Mouse (Mus musculus): ENCODE data around the gene Pcgf2. TPM values are rescaled to one million over a fixed set of nuclear protein-coding genes. Genes with fewer than 3 reads are reported as not detected.
A peak's percentile ranks its signal among the peaks of the same experiment; 100 is the strongest.

The Pcgf2 gene
- polyA plus RNA-seq, 1 experiment from 2014 or later = 18.6 TPM

GRCm38 (mm10) chr11:97698741-97699611, 1.3 kb downstream of the Pcgf2 start:
- peaks cover 15% of the 10 kb centered on the region; the same call in 1 of the 2 replicates for H3K36me3 ChIP-seq
- H3K27me3 ChIP-seq (ENCODE audit: low read depth, poor library complexity, severe bottlenecking) = 0 out of 2 replicates have a peak, but pooled peaks cover 7% of the 10 kb centered on the region
- H3K4me1 ChIP-seq = peaks cover 75% of the 10 kb centered on the region
- H3K4me3 ChIP-seq = peak overlapping the region; percentile 90
- peak overlapping the region; percentile 99 for H3K27ac ChIP-seq (replicated peaks)
- under 1% methylated on average over 61 of the region's 63 CpGs for WGBS
- no peaks in the 10 kb centered on the region for H3K9me3 ChIP-seq (replicated peaks)
- DNase-seq (ENCODE audit: low spot score) = peak; percentile 88

DNA sequence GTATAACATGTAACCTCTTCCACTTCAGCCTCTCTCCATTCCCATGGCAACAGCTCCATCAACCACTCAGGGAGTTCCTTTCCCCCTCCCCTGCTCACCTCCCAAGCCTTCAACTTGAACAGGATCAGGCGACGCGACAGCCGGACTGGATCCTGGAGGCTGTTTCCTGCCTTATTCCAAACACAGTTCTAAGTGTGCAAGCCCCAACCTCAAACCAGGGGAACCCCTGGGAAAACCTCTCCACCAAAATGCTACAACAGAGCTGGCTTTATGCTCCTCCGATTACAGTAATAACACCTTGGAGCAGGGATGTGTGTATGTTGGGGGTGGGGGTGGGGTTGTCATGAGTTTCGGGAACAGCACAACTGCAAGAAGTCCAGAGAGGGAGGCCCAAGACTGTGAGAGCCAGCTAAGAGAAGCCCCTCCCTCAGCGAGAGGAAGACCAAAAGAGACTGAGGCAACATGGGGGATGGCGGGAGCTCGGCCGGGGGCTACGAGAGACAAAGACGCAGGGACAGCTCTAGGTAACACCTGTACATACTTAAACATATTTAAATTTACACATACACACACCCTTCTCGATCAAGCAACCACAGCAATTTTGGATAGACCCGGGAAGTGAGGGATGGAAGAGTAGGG, 2.3 kb downstream of the Pcgf2 start:
- 3% methylated on average over 14 of the region's 14 CpGs for WGBS

DNA sequence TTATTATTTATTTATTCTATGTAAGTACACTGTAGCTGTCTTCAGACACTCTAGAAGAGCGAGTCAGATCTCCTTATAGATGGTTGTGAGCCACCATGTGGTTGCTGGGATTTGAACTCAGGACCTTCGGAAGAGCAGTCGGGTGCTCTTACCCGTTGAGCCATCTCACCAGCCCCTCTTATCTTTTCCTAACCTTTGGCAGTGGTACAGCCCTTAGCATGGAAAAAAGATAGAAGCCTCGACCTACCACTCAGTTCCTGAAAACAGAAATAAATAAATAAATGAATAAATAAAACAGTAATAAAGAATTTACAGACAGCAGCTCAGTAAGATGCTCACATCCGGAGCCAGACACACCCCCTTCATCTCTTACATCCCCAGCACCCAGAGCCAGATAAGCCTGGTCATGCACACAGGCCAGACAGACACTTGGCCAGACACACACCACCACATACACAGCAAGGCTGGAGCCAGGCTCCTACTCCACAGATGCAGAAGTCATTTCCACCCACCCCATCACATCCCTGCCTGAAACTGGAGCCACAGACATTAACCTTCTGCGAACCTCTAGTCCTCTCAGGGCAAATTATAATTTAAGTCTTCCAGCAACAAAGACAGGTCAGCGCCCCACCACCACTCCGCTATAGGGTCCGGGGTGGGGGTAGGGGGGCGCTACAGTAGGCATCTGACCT, 3.0 kb downstream of the Pcgf2 start:
- peaks cover 72% of the 10 kb centered on the region for H3K4me1 ChIP-seq
- H3K36me3 ChIP-seq = peaks cover 30% of the 10 kb centered on the region
- WGBS = 66% methylated on average over 11 of the region's 11 CpGs
- 0 out of 2 replicates have a peak, but pooled peaks cover 7% of the 10 kb centered on the region for H3K27me3 ChIP-seq (ENCODE audit: low read depth, poor library complexity, severe bottlenecking)
- peak overlapping the region; percentile 99 for H3K27ac ChIP-seq (replicated peaks)
- DNase-seq (ENCODE audit: low spot score) = no peak
- H3K4me3 ChIP-seq = peak overlapping the region; percentile 90
- H3K9me3 ChIP-seq (replicated peaks) = no peaks in the 10 kb centered on the region

More for the DNA sequence above, 2.3 kb downstream of the Pcgf2 start:
- H3K27me3 ChIP-seq (ENCODE audit: low read depth, poor library complexity, severe bottlenecking) = 0 out of 2 replicates have a peak, but pooled peaks cover 7% of the 10 kb centered on the region
- H3K27ac ChIP-seq (replicated peaks) = peak overlapping the region; percentile 99
- peaks cover 23% of the 10 kb centered on the region for H3K36me3 ChIP-seq
- H3K9me3 ChIP-seq (replicated peaks) = no peaks in the 10 kb centered on the region
- H3K4me3 ChIP-seq = peak overlapping the region; percentile 90
- peak; percentile 55 for DNase-seq (ENCODE audit: low spot score)
- H3K4me1 ChIP-seq = peaks cover 72% of the 10 kb centered on the region

DNA sequence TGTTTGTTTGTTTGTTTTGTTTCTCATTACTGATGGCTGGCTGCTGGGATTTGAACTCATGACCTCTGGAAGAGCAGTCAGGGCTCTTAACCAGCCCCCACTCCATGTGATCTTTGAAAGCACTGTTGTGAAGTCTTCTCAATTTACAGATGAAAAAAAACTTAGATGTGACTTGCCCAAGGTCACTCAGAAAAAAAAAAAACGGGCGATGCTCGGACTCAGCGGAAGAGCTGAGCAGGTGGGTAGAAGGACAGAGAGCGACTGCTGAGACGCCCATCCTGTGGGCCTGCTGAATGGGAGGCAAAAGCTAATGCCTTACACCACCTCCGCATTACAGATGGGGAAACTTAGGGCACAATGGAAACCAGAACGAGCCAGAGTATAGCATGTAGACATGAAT, 3.6 kb downstream of the Pcgf2 start:
- peaks cover 66% of the 10 kb centered on the region for H3K4me1 ChIP-seq
- peaks cover 36% of the 10 kb centered on the region for H3K36me3 ChIP-seq
- WGBS = 77% methylated on average over 8 of the region's 8 CpGs
- no peaks in the 10 kb centered on the region for H3K9me3 ChIP-seq (replicated peaks)
- 0 out of 2 replicates have a peak, but pooled peaks cover 5% of the 10 kb centered on the region for H3K27me3 ChIP-seq (ENCODE audit: low read depth, poor library complexity, severe bottlenecking)
- no peak for DNase-seq (ENCODE audit: low spot score)
- H3K4me3 ChIP-seq = peak overlapping the region; percentile 90
- no peak overlapping the region for H3K27ac ChIP-seq (replicated peaks)

DNA sequence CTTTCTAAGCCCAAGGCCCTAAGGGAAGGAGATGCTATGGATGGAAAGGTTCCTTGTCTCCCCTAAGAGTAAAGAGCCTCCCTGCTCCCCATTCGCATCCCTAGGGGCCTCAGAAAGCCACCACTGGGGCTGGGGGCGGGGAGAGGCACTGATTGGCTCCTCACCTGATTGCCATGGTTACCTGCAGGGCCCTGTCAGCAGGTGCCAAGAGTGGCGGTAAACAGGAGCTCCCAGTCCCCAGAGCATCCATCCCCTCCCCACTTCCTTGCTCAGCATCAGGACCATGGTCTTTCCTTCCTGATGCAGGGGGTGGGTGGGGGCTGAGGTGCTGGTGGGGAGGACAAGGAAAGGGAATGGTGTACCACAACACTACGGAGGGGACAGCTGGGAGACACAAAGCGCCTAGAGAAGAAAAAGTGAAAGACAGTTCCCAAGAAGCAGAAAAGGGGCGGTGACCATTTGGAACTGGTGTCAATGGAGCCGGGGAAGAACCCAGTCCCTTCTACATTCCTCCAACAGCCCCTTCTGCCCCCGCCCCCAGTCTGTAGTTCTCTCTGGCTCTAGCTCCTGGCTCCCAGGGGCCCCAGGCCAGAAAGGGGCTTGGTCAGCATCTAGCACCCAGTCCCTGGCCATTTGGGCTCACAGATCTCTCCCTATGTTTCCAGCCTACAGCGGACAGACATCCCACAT, 4.4 kb downstream of the Pcgf2 start:
- no peaks in the 10 kb centered on the region for H3K27me3 ChIP-seq (ENCODE audit: low read depth, poor library complexity, severe bottlenecking)
- peak overlapping the region; percentile 53; the same call in 1 of the 2 replicates for H3K27ac ChIP-seq (replicated peaks)
- WGBS = 31% methylated on average over 9 of the region's 9 CpGs
- H3K4me1 ChIP-seq = peaks cover 58% of the 10 kb centered on the region
- H3K9me3 ChIP-seq (replicated peaks) = no peaks in the 10 kb centered on the region
- DNase-seq (ENCODE audit: low spot score) = no peak
- H3K4me3 ChIP-seq = peak overlapping the region; percentile 90
- peaks cover 45% of the 10 kb centered on the region for H3K36me3 ChIP-seq

- Histone ChIP-seq H3K4me1 (peaks cover 53% of the 10 kb centered on the region), H3K27ac (replicated peaks) (peak overlapping the region; percentile 53; the same call in 1 of the 2 replicates), H3K36me3 (peaks cover 52% of the 10 kb centered on the region), H3K9me3 (replicated peaks) (no peaks in the 10 kb centered on the region), H3K4me3 (peak overlapping the region; percentile 90), H3K27me3 (ENCODE audit: low read depth, poor library complexity, severe bottlenecking) (no peaks in the 10 kb centered on the region)
- 66% methylated on average over 17 of the region's 17 CpGs for WGBS
- DNase-seq (ENCODE audit: low spot score) = no peak
Observed at GRCm38 (mm10) chr11:97694921-97695711, 5.2 kb downstream of the Pcgf2 start.

DNA sequence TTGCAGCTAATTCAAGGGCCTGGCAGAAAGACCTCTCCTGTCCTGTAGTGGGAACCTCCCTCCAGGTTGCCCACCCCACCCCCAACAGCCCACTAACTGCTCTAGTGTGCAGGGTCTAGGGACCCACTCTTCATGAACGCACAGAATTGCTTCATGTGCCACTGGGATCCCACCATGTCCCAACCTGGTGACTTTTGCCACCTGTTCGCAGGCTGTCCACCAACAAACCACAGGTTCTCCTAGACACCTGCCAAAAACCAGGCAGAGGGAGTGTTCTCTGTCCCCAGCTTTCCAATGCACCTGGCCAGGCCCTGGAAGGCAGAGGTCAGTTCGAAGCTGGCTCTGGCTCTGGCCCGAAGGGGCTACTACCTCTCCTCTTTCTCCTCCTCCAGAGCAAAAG, 5.9 kb downstream of the Pcgf2 start:
- Histone ChIP-seq H3K36me3 (peaks cover 57% of the 10 kb centered on the region), H3K27me3 (ENCODE audit: low read depth, poor library complexity, severe bottlenecking) (no peaks in the 10 kb centered on the region), H3K4me3 (0 out of 2 replicates have a peak overlapping the region, but pooled peaks have one; percentile 90), H3K9me3 (replicated peaks) (no peaks in the 10 kb centered on the region), H3K27ac (replicated peaks) (no peak overlapping the region), H3K4me1 (peaks cover 51% of the 10 kb centered on the region)
- no peak for DNase-seq (ENCODE audit: low spot score)
- 93% methylated on average over 4 of the region's 4 CpGs for WGBS

- WGBS = 38% methylated on average over 10 of the region's 10 CpGs
- peaks cover 71% of the 10 kb centered on the region for H3K36me3 ChIP-seq
- peak; percentile 81 for DNase-seq (ENCODE audit: low spot score)
- H3K9me3 ChIP-seq (replicated peaks) = no peaks in the 10 kb centered on the region
- no peak overlapping the region for H3K27ac ChIP-seq (replicated peaks)
- peak overlapping the region; percentile 12; the same call in 1 of the 2 replicates for H3K4me3 ChIP-seq
- peaks cover 33% of the 10 kb centered on the region for H3K4me1 ChIP-seq
- no peaks in the 10 kb centered on the region for H3K27me3 ChIP-seq (ENCODE audit: low read depth, poor library complexity, severe bottlenecking)
Observed at GRCm38 (mm10) chr11:97689861-97690260, 10.4 kb downstream of the Pcgf2 start.

GRCm38 (mm10) chr11:97687061-97687460, 13.2 kb downstream of the Pcgf2 start:
- H3K27me3 ChIP-seq (ENCODE audit: low read depth, poor library complexity, severe bottlenecking) = no peaks in the 10 kb centered on the region
- peaks cover 65% of the 10 kb centered on the region for H3K36me3 ChIP-seq
- peaks cover 32% of the 10 kb centered on the region for H3K4me1 ChIP-seq
- H3K9me3 ChIP-seq (replicated peaks) = no peaks in the 10 kb centered on the region
- DNase-seq (ENCODE audit: low spot score) = no peak
- H3K27ac ChIP-seq (replicated peaks) = no peak overlapping the region
- no peak overlapping the region for H3K4me3 ChIP-seq
- WGBS = 96% methylated on average over 3 of the region's 3 CpGs

GRCm38 (mm10) chr11:97686322-97686908, 13.9 kb downstream of the Pcgf2 start:
- Histone ChIP-seq H3K36me3 (peaks cover 65% of the 10 kb centered on the region), H3K27me3 (ENCODE audit: low read depth, poor library complexity, severe bottlenecking) (no peaks in the 10 kb centered on the region), H3K4me3 (peak overlapping the region; percentile 47), H3K4me1 (peaks cover 35% of the 10 kb centered on the region), H3K9me3 (replicated peaks) (no peaks in the 10 kb centered on the region), H3K27ac (replicated peaks) (0 out of 2 replicates have a peak overlapping the region, but pooled peaks have one; percentile 47)
- WGBS = 72% methylated on average over 11 of the region's 11 CpGs
- DNase-seq (ENCODE audit: low spot score) = no peak
